Mouse (Mus musculus) liver, adult (tissue): ENCODE data around the gene Gm5475.

Experiments
- GATA4 ChIP-seq: IDR thresholded peaks from 2 replicates; pipeline ENCODE4 v1.6.1; 2014; ENCODE audit warnings: mild to moderate bottlenecking, low read length; ENCODE audit not compliant: insufficient replicate concordance

The Gm5475 gene

GRCm38 (mm10) chr15:100462086-100462485 lies 40.1 kb downstream of the Gm5475 start:
- TF ChIP-seq GATA4: no peak

- TF ChIP-seq GATA4: no peak
Measured at GRCm38 (mm10) chr15:100463712-100464111, 41.8 kb downstream of the Gm5475 start.

DNA sequence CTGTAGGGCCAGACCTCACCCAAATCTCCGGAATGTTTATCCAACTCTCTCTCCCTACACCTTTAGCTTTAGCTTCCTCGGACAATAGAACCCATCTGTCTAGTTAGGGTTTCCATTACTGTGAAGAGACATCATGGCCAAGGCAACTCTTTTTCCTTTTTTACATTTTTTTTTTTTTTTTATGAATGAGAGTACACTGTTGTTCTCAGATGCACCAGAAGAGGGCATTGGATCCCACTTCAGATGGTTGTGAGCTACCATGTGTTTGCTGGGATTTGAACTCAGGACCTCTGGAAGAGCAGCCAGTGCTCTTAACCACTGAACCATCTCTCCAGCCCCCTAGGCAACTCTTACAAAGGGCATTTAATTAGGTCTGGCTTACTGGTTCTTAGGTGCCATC lies 43.5 kb downstream of the Gm5475 start:
- no peak for TF ChIP-seq GATA4

DNA sequence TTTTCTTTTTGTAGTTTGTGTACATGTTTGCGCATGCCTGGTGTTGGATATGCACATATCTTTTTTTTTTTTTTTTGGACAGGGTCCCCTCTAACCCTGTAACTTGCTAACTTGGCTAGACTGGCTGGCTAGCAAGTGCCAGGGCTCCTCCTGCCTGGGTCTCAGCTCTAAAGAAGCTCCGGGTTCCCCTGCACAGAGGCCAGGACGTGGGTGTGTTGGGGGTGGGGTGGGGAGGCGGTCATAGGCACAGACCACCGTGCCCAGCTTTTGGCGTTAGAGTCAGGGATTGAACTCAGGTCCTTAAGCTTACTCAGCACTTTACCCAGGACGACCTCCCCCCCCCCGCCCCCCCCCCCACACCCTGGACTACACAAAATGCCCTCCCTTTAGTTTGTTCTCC lies 45.8 kb downstream of the Gm5475 start:
- TF ChIP-seq GATA4: no peak

DNA sequence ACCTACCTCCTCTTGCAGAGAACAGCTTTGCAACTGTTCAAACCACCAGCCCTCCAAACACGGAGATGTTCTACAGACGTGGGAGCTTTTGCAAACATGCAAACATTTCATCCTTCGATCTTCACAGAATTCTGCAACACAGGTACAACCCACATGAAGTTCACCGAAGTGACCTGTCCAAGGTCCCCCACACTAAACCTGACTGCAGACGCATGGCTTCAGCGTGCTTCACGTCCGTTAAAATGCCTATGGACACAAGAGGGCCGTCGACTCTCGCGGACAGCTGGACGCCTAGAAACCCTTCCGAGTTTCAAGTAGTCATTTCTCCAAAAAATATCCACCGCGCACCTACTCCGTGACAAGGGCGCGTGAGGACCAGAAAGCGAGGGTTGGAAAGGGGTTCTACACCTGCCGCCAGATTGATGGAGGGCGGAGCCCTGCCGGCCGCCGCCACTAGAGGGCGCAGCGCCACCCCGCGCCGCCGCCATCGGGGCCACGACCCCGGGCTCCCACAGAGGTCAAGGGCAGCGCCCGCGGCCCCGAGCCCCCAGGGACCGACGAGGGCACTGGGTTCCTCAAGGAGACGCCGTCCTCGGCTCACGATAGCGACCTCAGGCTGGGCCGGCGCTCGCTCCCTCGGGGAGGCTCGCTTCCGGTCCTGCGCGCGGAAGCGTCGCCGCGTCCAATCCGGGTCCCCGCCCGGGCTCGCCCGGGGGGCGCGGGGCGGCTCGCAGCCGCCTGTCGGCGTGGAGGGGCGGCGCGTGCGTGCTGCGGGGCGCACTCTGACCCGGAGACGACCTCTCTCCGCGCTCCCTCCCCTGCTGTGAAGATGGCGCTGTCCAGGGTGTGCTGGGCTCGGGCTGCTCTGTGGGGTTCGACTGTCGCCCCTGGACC lies 46.6 kb downstream of the Gm5475 start, which contains the start of gene Letmd1:
Letmd1 (plus strand) TSS at position 729 of the 894 bp plus-strand sequence.
- TF ChIP-seq GATA4: no peak; the same call in 1 of the 2 replicates

- TF ChIP-seq GATA4: no peak
Measured at GRCm38 (mm10) chr15:100469189-100469545, 47.2 kb downstream of the Gm5475 start.

DNA sequence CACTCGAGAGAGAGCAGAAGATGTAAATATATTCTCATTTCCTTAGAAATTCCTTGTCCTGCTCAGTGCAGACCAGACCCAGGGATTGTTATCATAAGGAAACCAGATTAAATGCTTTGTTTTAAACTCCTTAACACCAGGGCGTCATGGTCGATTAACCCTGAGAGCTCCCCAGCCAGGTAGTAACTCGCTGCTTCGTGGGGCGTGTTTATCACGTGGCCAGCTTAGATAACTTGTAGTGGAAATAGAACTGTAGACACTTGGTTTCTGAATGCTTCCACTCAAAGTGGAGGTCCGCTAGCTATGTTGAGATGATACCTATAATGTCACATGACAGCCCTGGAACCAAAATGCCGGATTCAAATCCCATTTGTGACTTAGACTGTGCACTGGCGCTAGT lies 48.1 kb downstream of the Gm5475 start:
- TF ChIP-seq GATA4: no peak

GRCm38 (mm10) chr15:100473926-100474503 lies 52.1 kb downstream of the Gm5475 start:
- TF ChIP-seq GATA4: no peak
